Mouse (Mus musculus): ENCODE data around the gene Skap2. TPM values are rescaled to one million over a fixed set of nuclear protein-coding genes. Genes with fewer than 3 reads are reported as not detected.

The Skap2 gene
- polyA plus RNA-seq, 1 experiment from 2014 or later, result 25.3 TPM

GRCm38 (mm10) chr6:51947661-51948060, 64.7 kb downstream of the Skap2 start:
- no peaks in the 10 kb centered on the region for H3K9me3 ChIP-seq (ENCODE audit: low read length)
- H3K4me3 ChIP-seq (ENCODE audit: low read depth, low read length), result no peak overlapping the region
- TF ChIP-seq CTCF (IDR thresholded peaks at IDR 0.05; ENCODE audit: low read depth) (no peak), EP300 (IDR thresholded peaks at IDR 0.05; ENCODE audit: low read depth) (no peak)
- H3K27ac ChIP-seq (ENCODE audit: low read depth), result no peak overlapping the region
- no peaks in the 10 kb centered on the region for H3K4me1 ChIP-seq (ENCODE audit: insufficient read depth)
- no peak for ATAC-seq
- no peak overlapping the region for H3K9ac ChIP-seq (replicated peaks)
- no peak overlapping the region for H3K4me2 ChIP-seq (ENCODE audit: low read depth, low read length)
- H3K27me3 ChIP-seq (ENCODE audit: insufficient read depth, low read length), result no peaks in the 10 kb centered on the region
- DNase-seq, result no peak
- no peaks in the 10 kb centered on the region for H3K36me3 ChIP-seq (replicated peaks; ENCODE audit: insufficient read depth, low read length)

DNA sequence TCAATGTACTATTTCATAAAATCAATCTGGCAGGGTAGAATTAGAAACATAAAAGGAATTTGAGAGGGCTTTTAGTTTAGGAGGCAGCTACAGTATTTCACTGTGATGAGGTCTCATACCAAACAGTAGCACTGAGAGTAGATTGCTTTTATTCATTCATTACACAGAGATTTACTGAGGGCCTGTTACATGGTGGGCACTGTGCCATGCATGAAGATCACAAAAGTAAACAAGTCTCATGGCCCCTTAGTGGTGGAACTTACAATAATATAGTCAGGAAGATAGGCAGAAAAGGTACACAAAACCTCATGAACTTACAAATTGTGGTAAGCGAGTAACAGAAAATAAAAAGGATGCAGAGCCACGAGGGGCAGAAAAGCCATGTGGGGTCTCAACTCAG, 67.4 kb downstream of the Skap2 start:
- TF ChIP-seq CTCF (IDR thresholded peaks at IDR 0.05; ENCODE audit: low read depth) (no peak), EP300 (IDR thresholded peaks at IDR 0.05; ENCODE audit: low read depth) (no peak)
- no peak overlapping the region for H3K4me3 ChIP-seq (ENCODE audit: low read depth, low read length)
- H3K4me2 ChIP-seq (ENCODE audit: low read depth, low read length), result no peak overlapping the region
- no peak for DNase-seq
- no peaks in the 10 kb centered on the region for H3K4me1 ChIP-seq (ENCODE audit: insufficient read depth)
- no peak overlapping the region for H3K9ac ChIP-seq (replicated peaks)
- ATAC-seq, result no peak
- WGBS (ENCODE audit: insufficient replicate concordance), result 76% methylated on average over 2 of the region's 2 CpGs
- no peaks in the 10 kb centered on the region for H3K27me3 ChIP-seq (ENCODE audit: insufficient read depth, low read length)
- H3K36me3 ChIP-seq (replicated peaks; ENCODE audit: insufficient read depth, low read length), result no peaks in the 10 kb centered on the region
- H3K9me3 ChIP-seq (ENCODE audit: low read length), result no peaks in the 10 kb centered on the region
- H3K27ac ChIP-seq (ENCODE audit: low read depth), result no peak overlapping the region

GRCm38 (mm10) chr6:51933998-51934397, 78.4 kb downstream of the Skap2 start:
- TF ChIP-seq CTCF (IDR thresholded peaks at IDR 0.05; ENCODE audit: low read depth), result no peak
- TF ChIP-seq EP300 (IDR thresholded peaks at IDR 0.05; ENCODE audit: low read depth), result no peak
- Histone ChIP-seq H3K9ac (replicated peaks) (no peak overlapping the region), H3K4me1 (ENCODE audit: insufficient read depth) (no peaks in the 10 kb centered on the region), H3K9me3 (ENCODE audit: low read length) (no peaks in the 10 kb centered on the region), H3K4me3 (ENCODE audit: low read depth, low read length) (no peak overlapping the region), H3K4me2 (ENCODE audit: low read depth, low read length) (no peak overlapping the region), H3K27ac (ENCODE audit: low read depth) (no peak overlapping the region), H3K27me3 (ENCODE audit: insufficient read depth, low read length) (no peaks in the 10 kb centered on the region), H3K36me3 (replicated peaks; ENCODE audit: insufficient read depth, low read length) (no peaks in the 10 kb centered on the region)
- WGBS (ENCODE audit: insufficient replicate concordance), result 53% methylated on average over 4 of the region's 4 CpGs
- DNase-seq (no peak), ATAC-seq (no peak)

DNA sequence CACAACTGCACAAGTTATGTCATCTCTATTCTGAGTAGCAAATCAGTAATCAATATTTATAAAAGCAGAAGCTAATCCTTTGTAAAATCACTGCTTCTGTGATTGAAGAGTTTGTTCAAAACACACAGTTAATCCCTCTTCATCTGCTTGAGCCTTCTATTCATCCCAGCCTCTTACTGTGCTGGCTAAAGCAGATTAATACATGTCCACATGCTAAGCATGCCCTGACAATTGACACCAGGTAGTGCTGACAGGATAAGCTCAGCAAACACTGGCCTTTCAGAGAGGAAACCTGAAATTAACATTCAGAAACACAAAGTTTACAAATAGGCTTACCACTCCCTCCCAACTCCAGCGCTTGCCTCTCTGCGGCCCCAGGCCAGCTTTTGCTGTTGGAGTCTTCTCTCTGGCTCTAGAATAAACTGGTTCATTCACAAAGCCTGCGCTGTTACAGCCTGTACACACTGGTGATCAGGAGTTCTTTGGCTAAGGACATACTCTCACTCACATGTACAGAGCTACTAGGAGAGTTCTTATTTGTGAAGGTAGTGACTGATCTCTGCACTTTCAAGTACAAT, 79.2 kb downstream of the Skap2 start:
- H3K4me3 ChIP-seq (ENCODE audit: low read depth, low read length), result no peak overlapping the region
- no peak overlapping the region for H3K9ac ChIP-seq (replicated peaks)
- no peak for DNase-seq
- H3K27ac ChIP-seq (ENCODE audit: low read depth), result no peak overlapping the region
- H3K4me1 ChIP-seq (ENCODE audit: insufficient read depth), result no peaks in the 10 kb centered on the region
- no peak overlapping the region for H3K4me2 ChIP-seq (ENCODE audit: low read depth, low read length)
- no peak for ATAC-seq
- no peaks in the 10 kb centered on the region for H3K36me3 ChIP-seq (replicated peaks; ENCODE audit: insufficient read depth, low read length)
- no peaks in the 10 kb centered on the region for H3K9me3 ChIP-seq (ENCODE audit: low read length)
- WGBS (ENCODE audit: insufficient replicate concordance), result 72% methylated on average over 3 of the region's 3 CpGs
- TF ChIP-seq EP300 (IDR thresholded peaks at IDR 0.05; ENCODE audit: low read depth), result no peak
- no peaks in the 10 kb centered on the region for H3K27me3 ChIP-seq (ENCODE audit: insufficient read depth, low read length)

DNA sequence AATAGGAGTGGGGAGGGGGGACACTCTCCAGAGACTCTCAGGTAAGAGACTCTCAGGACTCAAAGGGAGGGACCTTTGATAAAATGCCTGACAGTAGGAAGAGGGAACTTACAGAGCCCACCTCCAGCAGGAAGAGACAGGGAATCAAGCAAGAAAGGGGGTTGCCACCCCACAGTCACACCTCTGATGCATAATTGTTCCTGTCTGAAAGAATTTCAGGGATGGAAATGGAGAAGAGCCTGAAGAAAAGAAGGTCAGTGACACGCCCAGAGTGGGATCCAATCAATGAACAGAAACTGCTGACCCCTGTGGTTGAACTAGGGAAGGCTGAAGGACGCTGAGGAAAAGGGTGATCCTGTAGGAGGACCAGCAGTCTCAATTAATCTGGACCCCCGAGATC, 85.2 kb downstream of the Skap2 start:
- Histone ChIP-seq H3K9ac (replicated peaks) (no peak overlapping the region), H3K27ac (ENCODE audit: low read depth) (no peak overlapping the region), H3K4me2 (ENCODE audit: low read depth, low read length) (no peak overlapping the region), H3K4me1 (ENCODE audit: insufficient read depth) (no peaks in the 10 kb centered on the region), H3K36me3 (replicated peaks; ENCODE audit: insufficient read depth, low read length) (no peaks in the 10 kb centered on the region), H3K9me3 (ENCODE audit: low read length) (no peaks in the 10 kb centered on the region), H3K4me3 (ENCODE audit: low read depth, low read length) (no peak overlapping the region), H3K27me3 (ENCODE audit: insufficient read depth, low read length) (no peaks in the 10 kb centered on the region)
- DNase-seq (no peak), ATAC-seq (no peak)
- no peak for TF ChIP-seq EP300 (IDR thresholded peaks at IDR 0.05; ENCODE audit: low read depth)
- TF ChIP-seq CTCF (IDR thresholded peaks at IDR 0.05; ENCODE audit: low read depth), result no peak
- WGBS (ENCODE audit: insufficient replicate concordance), result 53% methylated on average over 3 of the region's 3 CpGs

DNA sequence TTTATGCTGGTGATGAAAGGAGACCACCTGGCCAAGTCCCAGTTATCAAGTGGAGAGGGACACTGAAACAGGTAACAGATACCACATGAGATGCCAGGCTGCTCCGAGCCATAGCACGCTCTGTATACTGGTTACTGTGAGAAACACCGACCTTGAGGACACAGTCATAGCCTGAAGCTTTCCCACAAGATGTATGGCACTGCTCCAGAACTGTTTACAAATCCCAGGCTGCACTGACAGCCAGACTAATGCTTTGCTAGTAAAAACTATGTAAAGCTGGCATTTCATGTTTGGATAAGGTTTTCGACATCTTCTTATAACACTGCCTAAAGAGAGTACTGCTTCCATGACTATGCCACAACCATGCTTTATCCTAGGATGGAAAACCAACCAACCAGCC, 90.5 kb downstream of the Skap2 start:
- no peak overlapping the region for H3K4me3 ChIP-seq (ENCODE audit: low read depth, low read length)
- H3K4me1 ChIP-seq (ENCODE audit: insufficient read depth), result no peaks in the 10 kb centered on the region
- H3K4me2 ChIP-seq (ENCODE audit: low read depth, low read length), result no peak overlapping the region
- WGBS (ENCODE audit: insufficient replicate concordance), result 70% methylated on average over 4 of the region's 4 CpGs
- no peak overlapping the region for H3K27ac ChIP-seq (ENCODE audit: low read depth)
- H3K9ac ChIP-seq (replicated peaks), result no peak overlapping the region
- H3K9me3 ChIP-seq (ENCODE audit: low read length), result no peaks in the 10 kb centered on the region
- peaks cover 6% of the 10 kb centered on the region; the same call in 1 of the 2 replicates for H3K36me3 ChIP-seq (replicated peaks; ENCODE audit: insufficient read depth, low read length)
- TF ChIP-seq EP300 (IDR thresholded peaks at IDR 0.05; ENCODE audit: low read depth) (no peak), CTCF (IDR thresholded peaks at IDR 0.05; ENCODE audit: low read depth) (no peak)
- DNase-seq, result no peak
- no peak for ATAC-seq
- no peaks in the 10 kb centered on the region for H3K27me3 ChIP-seq (ENCODE audit: insufficient read depth, low read length)

GRCm38 (mm10) chr6:51908495-51908894, 103.9 kb downstream of the Skap2 start:
- Histone ChIP-seq H3K9me3 (ENCODE audit: low read length) (no peaks in the 10 kb centered on the region), H3K36me3 (replicated peaks; ENCODE audit: insufficient read depth, low read length) (peaks cover 4% of the 10 kb centered on the region; the same call in 1 of the 2 replicates), H3K4me2 (ENCODE audit: low read depth, low read length) (no peak overlapping the region), H3K9ac (replicated peaks) (no peak overlapping the region), H3K4me3 (ENCODE audit: low read depth, low read length) (no peak overlapping the region), H3K27ac (ENCODE audit: low read depth) (no peak overlapping the region), H3K27me3 (ENCODE audit: insufficient read depth, low read length) (no peaks in the 10 kb centered on the region), H3K4me1 (ENCODE audit: insufficient read depth) (no peaks in the 10 kb centered on the region)
- ATAC-seq (no peak), DNase-seq (no peak)
- TF ChIP-seq CTCF (IDR thresholded peaks at IDR 0.05; ENCODE audit: low read depth) (no peak), EP300 (IDR thresholded peaks at IDR 0.05; ENCODE audit: low read depth) (no peak)
